Mouse (Mus musculus): Measurements from ENCODE around the gene Ptprj.

Ptprj gene

GRCm38 (mm10) chr2:90518296-90518695, 62.2 kb downstream of the Ptprj start:
- POLR2A ChIA-PET: interaction anchor here in 1 of 4 experiments (0.7 kb wide), 1 partner anchor 16 kb away, joined by 3 read pairs; no protein-coding TSS in a partner anchor
- CTCF ChIA-PET: no interaction called here

GRCm38 (mm10) chr2:90514969-90515368, 65.5 kb downstream of the Ptprj start:
- ChIA-PET POLR2A (no interaction called here), CTCF (no interaction called here)

GRCm38 (mm10) chr2:90509268-90509667, 71.2 kb downstream of the Ptprj start:
- ChIA-PET POLR2A (interaction anchor here in 2 of 4 experiments (1.4 to 2.1 kb wide), 3 partner anchors 11 to 53 kb away, joined by 3 to 6 read pairs (median 5); no protein-coding TSS in a partner anchor), CTCF (no interaction called here)

- CTCF ChIA-PET: interaction anchor here in 1 of 4 experiments (0.6 kb wide), 1 partner anchor 38 kb away, joined by 3 read pairs; no protein-coding TSS in a partner anchor
- POLR2A ChIA-PET: interaction anchor here in 1 of 4 experiments (0.6 kb wide), 1 partner anchor 65 kb away, joined by 3 read pairs; no protein-coding TSS in a partner anchor
These were observed 74.3 kb downstream of the Ptprj start for GRCm38 (mm10) chr2:90506143-90506542.

- ChIA-PET POLR2A (no interaction called here), CTCF (interaction anchor here in 1 of 4 experiments (1.2 kb wide), 1 partner anchor 120 kb away, joined by 4 read pairs; no protein-coding TSS in a partner anchor)
These were observed 75.7 kb downstream of the Ptprj start for GRCm38 (mm10) chr2:90504731-90505171.

- ChIA-PET CTCF (no interaction called here), POLR2A (no interaction called here)
These were observed 77.1 kb downstream of the Ptprj start for GRCm38 (mm10) chr2:90503182-90503833.

- ChIA-PET POLR2A (interaction anchor here in 1 of 4 experiments (0.6 kb wide), 1 partner anchor 16 kb away, joined by 3 read pairs; no protein-coding TSS in a partner anchor), CTCF (no interaction called here)
These were observed 77.7 kb downstream of the Ptprj start for GRCm38 (mm10) chr2:90502738-90503137.

GRCm38 (mm10) chr2:90501708-90502107, 78.7 kb downstream of the Ptprj start:
- POLR2A ChIA-PET: no interaction called here
- CTCF ChIA-PET: no interaction called here

- CTCF ChIA-PET: no interaction called here
- POLR2A ChIA-PET: no interaction called here
These were observed 79.6 kb downstream of the Ptprj start for GRCm38 (mm10) chr2:90500892-90501291.

- ChIA-PET POLR2A (no interaction called here), CTCF (no interaction called here)
These were observed 81.4 kb downstream of the Ptprj start for GRCm38 (mm10) chr2:90499002-90499401.

GRCm38 (mm10) chr2:90497551-90497950, 82.9 kb downstream of the Ptprj start:
- CTCF ChIA-PET: no interaction called here
- POLR2A ChIA-PET: interaction anchor here in 1 of 4 experiments (1.5 kb wide), 1 partner anchor 115 kb away, joined by 4 read pairs; no protein-coding TSS in a partner anchor

GRCm38 (mm10) chr2:90496680-90497074, 83.8 kb downstream of the Ptprj start:
- CTCF ChIA-PET: interaction anchor here in 1 of 4 experiments (1.0 kb wide), 1 partner anchor 15 kb away, joined by 3 read pairs; no protein-coding TSS in a partner anchor

GRCm38 (mm10) chr2:90496012-90496679, 84.3 kb downstream of the Ptprj start:
- ChIA-PET POLR2A (interaction anchor here in 2 of 4 experiments (0.7 to 1.8 kb wide), 5 partner anchors 9 to 116 kb away, joined by 3 to 5 read pairs (median 4); no protein-coding TSS in a partner anchor), CTCF (interaction anchor here in 1 of 4 experiments (1.0 kb wide), 1 partner anchor 15 kb away, joined by 3 read pairs; no protein-coding TSS in a partner anchor)

More at GRCm38 (mm10) chr2:90496680-90497074, 83.8 kb downstream of the Ptprj start:
- POLR2A ChIA-PET: interaction anchor here in 1 of 4 experiments (0.7 to 1.8 kb wide), 4 partner anchors 9 to 116 kb away, joined by 3 to 5 read pairs (median 4); no protein-coding TSS in a partner anchor

- ChIA-PET POLR2A (interaction anchor here in 3 of 4 experiments (0.6 to 1.2 kb wide), 5 partner anchors 8 to 1904 kb away, joined by 3 to 5 read pairs (median 3); no protein-coding TSS in a partner anchor), CTCF (no interaction called here)
These were observed 90.0 kb downstream of the Ptprj start for GRCm38 (mm10) chr2:90490279-90491046.

- ChIA-PET CTCF (no interaction called here), POLR2A (interaction anchor here in 2 of 4 experiments (1.0 to 1.1 kb wide), 2 partner anchors 28 to 39 kb away, joined by 3 read pairs; no protein-coding TSS in a partner anchor)
These were observed 90.6 kb downstream of the Ptprj start for GRCm38 (mm10) chr2:90489839-90490238.

GRCm38 (mm10) chr2:90488690-90489590, 91.5 kb downstream of the Ptprj start:
- ChIA-PET CTCF (no interaction called here), POLR2A (interaction anchor here in 1 of 4 experiments (1.0 kb wide), 1 partner anchor 40 kb away, joined by 3 read pairs; no protein-coding TSS in a partner anchor)

- CTCF ChIA-PET: interaction anchor here in 3 of 4 experiments (0.5 to 1.5 kb wide), 5 partner anchors 137 to 702 kb away, joined by 3 to 9 read pairs (median 3); no protein-coding TSS in a partner anchor
- POLR2A ChIA-PET: interaction anchor here (0.6 to 1.4 kb wide), 11 partner anchors 9 to 332 kb away, joined by 3 to 12 read pairs (median 3); no protein-coding TSS in a partner anchor
These were observed 92.8 kb downstream of the Ptprj start for GRCm38 (mm10) chr2:90487471-90488238.

Data from embryonic stem cell, embryonic (primary cell).